Mouse (Mus musculus): ENCODE results near the gene Cutc. TPM values are rescaled to one million over a fixed set of nuclear protein-coding genes. Genes with fewer than 3 reads are reported as not detected.

Gene Cutc
- total and polyA plus RNA-seq, 3 experiments, result 10.0 to 18.8 TPM; not detected in 1

DNA sequence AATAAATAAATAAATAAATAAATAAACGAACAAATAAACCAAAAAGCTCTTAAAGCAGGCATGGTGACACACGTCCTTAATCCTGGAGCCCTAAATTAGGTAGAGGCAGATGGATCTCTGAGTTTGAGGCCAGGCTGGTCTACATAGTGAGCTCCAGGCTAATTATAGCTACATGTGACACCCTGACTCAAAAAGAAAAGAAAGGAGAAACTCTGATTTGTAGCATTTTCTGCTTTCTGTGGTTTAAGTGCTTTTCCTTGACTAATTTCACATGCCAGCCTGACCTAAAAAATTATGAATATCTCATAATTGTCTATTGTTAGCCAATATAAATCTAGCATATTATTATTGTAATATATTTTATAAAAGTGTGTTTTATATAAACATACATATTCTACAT lies 9.6 kb downstream of the Cutc start:
- no peak for DNase-seq (ENCODE audit: low read depth, low spot score)
- Histone ChIP-seq H3K36me3 (ENCODE audit: control insufficient read depth in 1 of 2, insufficient read depth in 2 of 2, low read length in 2 of 2) (no peaks in the 10 kb centered on the region), H3K27ac (ENCODE audit: control insufficient read depth, low read depth, low read length) (no peak overlapping the region), H3K9ac (ENCODE audit: control insufficient read depth, low read depth, low read length, poor library complexity, severe bottlenecking) (no peak overlapping the region), H3K4me3 (ENCODE audit: control insufficient read depth in 1 of 2, insufficient read depth in 1 of 2, low read depth in 2 of 2, low read length in 2 of 2) (no peak overlapping the region), H3K79me2 (ENCODE audit: control insufficient read depth, insufficient read depth, low read length, poor library complexity) (no peaks in the 10 kb centered on the region), H3K4me1 (ENCODE audit: control insufficient read depth in 1 of 2, insufficient read depth in 2 of 2, low read length in 2 of 2) (no peaks in the 10 kb centered on the region), H3K27me3 (ENCODE audit: control insufficient read depth in 1 of 2, insufficient read depth in 2 of 2, low read length in 2 of 2) (no peaks in the 10 kb centered on the region), H3K9me3 (replicated peaks; ENCODE audit: insufficient read depth, low read length) (no peaks in the 10 kb centered on the region)
- TF ChIP-seq GABPA (IDR thresholded peaks at IDR 0.05; ENCODE audit: low read depth, low read length), result no peak

DNA sequence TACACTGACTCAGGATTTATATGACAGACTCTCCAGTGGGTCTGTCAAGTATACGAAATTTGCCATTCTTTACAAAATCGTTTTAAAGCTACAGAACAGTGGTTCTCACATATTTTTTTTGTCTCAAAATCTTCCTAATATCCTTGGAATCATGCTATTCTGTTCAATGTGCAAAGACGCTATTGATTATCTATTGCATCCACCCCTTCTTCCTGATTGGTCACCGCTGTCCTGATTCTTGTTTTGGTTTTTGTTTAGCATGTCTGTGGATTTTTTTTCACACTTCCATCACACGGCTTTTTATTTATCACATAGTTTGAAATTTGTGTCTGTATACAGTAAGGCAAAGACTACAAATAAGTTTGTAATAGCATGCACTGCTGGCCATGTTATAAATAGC lies 13.7 kb downstream of the Cutc start:
- Histone ChIP-seq H3K4me1 (ENCODE audit: control insufficient read depth in 1 of 2, insufficient read depth in 2 of 2, low read length in 2 of 2) (peaks cover 3 to 8% of the 10 kb centered on the region in 2 experiments; a peak in 2 of 4 replicates), H3K9ac (ENCODE audit: control insufficient read depth, low read depth, low read length, poor library complexity, severe bottlenecking) (no peak overlapping the region), H3K36me3 (ENCODE audit: control insufficient read depth in 1 of 2, insufficient read depth in 2 of 2, low read length in 2 of 2) (peaks cover 0 to 11% of the 10 kb centered on the region in 2 experiments; a peak in 2 of 4 replicates), H3K79me2 (ENCODE audit: control insufficient read depth, insufficient read depth, low read length, poor library complexity) (no peaks in the 10 kb centered on the region), H3K4me3 (ENCODE audit: control insufficient read depth in 1 of 2, insufficient read depth in 1 of 2, low read depth in 2 of 2, low read length in 2 of 2) (no peak overlapping the region), H3K9me3 (replicated peaks; ENCODE audit: insufficient read depth, low read length) (no peaks in the 10 kb centered on the region), H3K27ac (ENCODE audit: control insufficient read depth, low read depth, low read length) (no peak overlapping the region), H3K27me3 (ENCODE audit: control insufficient read depth in 1 of 2, insufficient read depth in 2 of 2, low read length in 2 of 2) (no peaks in the 10 kb centered on the region)
- TF ChIP-seq ZMIZ1 (IDR thresholded peaks at IDR 0.05; ENCODE audit: low read depth, low read length) (no peak), ETS1 (IDR thresholded peaks at IDR 0.05; ENCODE audit: low read depth, low read length) (no peak), MEF2A (IDR thresholded peaks at IDR 0.05; ENCODE audit: extremely low read depth, insufficient replicate concordance, low read depth, low read length, poor library complexity, severe bottlenecking) (no peak), CTCF (IDR thresholded peaks at IDR 0.05 in 2 of 3, conservative IDR thresholded peaks at IDR 0.05 in 1 of 3; ENCODE audit: control insufficient read depth in 1 of 3, insufficient read depth in 1 of 3, low read depth in 2 of 3, low read length in 3 of 3, poor library complexity in 1 of 3, severe bottlenecking in 1 of 3) (no peak), GATA1 (IDR thresholded peaks at IDR 0.05; ENCODE audit: low read depth, low read length) (no peak), NELFE (IDR thresholded peaks at IDR 0.05; ENCODE audit: low read depth, low read length) (no peak), EP300 (IDR thresholded peaks at IDR 0.05; ENCODE audit: low read depth in 1 of 2, low read length in 2 of 2) (no peak), MXI1 (IDR thresholded peaks at IDR 0.05; ENCODE audit: low read depth, low read length) (no peak), UBTF (IDR thresholded peaks at IDR 0.05; ENCODE audit: borderline replicate concordance, insufficient read depth, low read depth, low read length) (no peak), HCFC1 (IDR thresholded peaks at IDR 0.05; ENCODE audit: low read depth, low read length) (no peak), ELF1 (IDR thresholded peaks at IDR 0.05; ENCODE audit: low read depth, low read length) (no peak), ZNF384 (IDR thresholded peaks at IDR 0.05; ENCODE audit: low read depth, low read length) (no peak)
- no peak for DNase-seq (ENCODE audit: low read depth, low spot score)
